Mouse (Mus musculus): Measurements from ENCODE around the gene Gm45716.

DNA sequence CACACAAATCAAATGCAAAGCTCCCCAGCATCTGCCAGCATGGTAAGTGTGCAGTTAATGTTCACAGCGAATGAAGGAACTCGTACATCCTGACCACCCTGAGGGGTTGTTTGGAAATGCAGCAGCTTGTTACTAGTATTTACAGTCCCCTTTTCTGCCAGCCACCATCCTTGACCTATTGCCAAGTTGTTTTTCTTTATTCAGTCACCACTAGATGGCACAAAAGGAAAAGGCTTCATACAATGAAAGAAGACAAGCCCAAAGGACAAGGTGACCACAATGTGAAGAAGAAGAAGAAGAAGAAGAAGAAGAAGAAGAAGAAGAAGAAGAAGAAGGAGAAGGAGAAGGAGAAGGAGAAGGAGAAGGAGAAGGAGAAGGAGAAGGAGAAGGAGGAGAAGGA is 4.1 kb upstream of the Gm45716 start:
- TF ChIP-seq CTCF (IDR thresholded peaks at IDR 0.05; ENCODE audit: low read depth) (peak; percentile 68), EP300 (IDR thresholded peaks at IDR 0.05; ENCODE audit: low read depth) (no peak)
